Mouse (Mus musculus) intestine, embryonic 15.5 days (tissue): ENCODE measurements at regions not wholly inside any gene's neighbourhood (a gene's known extent, or its start where the extent isn't known, plus 50 kb on each side); places are given as distances from the start of the nearest gene placed in this dataset.

Experiments used
- ATAC-seq: fragments of 200-750 bp; cut with Nextera tagmentation; 2 replicates; pipeline ENCODE4 v1.8.0; 2017; ENCODE audit warnings: moderate TSS enrichment, moderate library complexity
- H3K27ac ChIP-seq: fragments of 300-500 bp; sonication (generic); 2 replicates; pipeline ENCODE4 v1.5.1; 2015; ENCODE audit warnings: mild to moderate bottlenecking, inconsistent platforms
- H3K27me3 ChIP-seq: fragments of 300-500 bp; sonication (generic); replicated peaks from 2 replicates; pipeline ENCODE4 v1.6.1; 2015; ENCODE audit warnings: inconsistent platforms
- H3K36me3 ChIP-seq: fragments of 300-500 bp; sonication (generic); 2 replicates; pipeline ENCODE4 v1.6.1; 2015; ENCODE audit warnings: inconsistent platforms
- H3K4me1 ChIP-seq: fragments of 300-500 bp; sonication (generic); replicated peaks from 2 replicates; pipeline ENCODE4 v1.6.1; 2015; ENCODE audit warnings: inconsistent platforms
- H3K4me2 ChIP-seq: fragments of 300-500 bp; sonication (generic); replicated peaks from 2 replicates; pipeline ENCODE4 v1.6.1; 2015; ENCODE audit warnings: mild to moderate bottlenecking, inconsistent platforms
- H3K4me3 ChIP-seq: fragments of 300-500 bp; sonication (generic); replicated peaks from 2 replicates; pipeline ENCODE4 v1.5.1; 2015; ENCODE audit warnings: inconsistent platforms
- H3K9ac ChIP-seq: fragments of 300-500 bp; sonication (generic); 2 replicates; pipeline ENCODE4 v1.6.1; 2015; ENCODE audit warnings: inconsistent platforms
- H3K9me3 ChIP-seq: fragments of 300-500 bp; sonication (generic); 2 replicates; pipeline ENCODE4 v1.6.1; 2016; ENCODE audit warnings: inconsistent platforms
- WGBS: fragments of 180-500 bp; shearing (Covaris S2); methylation state at CpG from one replicate; pipeline ENCODE4 v1.1.7; 2015; 5-methylcytosine and 5-hydroxymethylcytosine counted together

DNA sequence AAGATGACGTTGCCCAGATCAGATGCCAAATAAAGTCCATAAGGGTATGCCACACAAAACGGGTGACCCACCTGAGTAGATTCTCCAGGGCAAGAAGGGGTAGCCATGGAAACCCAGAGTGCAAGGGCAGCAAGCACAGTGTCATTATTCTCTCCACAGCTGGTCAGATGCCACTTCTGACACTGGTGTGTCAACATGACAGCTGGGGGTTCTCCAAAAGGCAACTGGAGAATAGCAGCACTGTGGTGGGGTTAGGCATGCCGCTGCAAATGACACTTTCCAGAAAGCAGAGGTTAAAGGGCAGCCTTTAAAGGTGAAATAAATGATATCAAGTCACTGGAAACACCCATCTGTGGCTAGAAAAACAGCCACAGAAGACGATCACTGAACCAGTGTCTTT is 70.8 kb upstream of the Thbs2 start:
- H3K27me3 ChIP-seq = no peaks in the 10 kb centered on the region
- ATAC-seq = no peak
- no peak overlapping the region for H3K27ac ChIP-seq
- no peak overlapping the region for H3K9ac ChIP-seq
- H3K4me1 ChIP-seq = no peaks in the 10 kb centered on the region
- H3K9me3 ChIP-seq = no peaks in the 10 kb centered on the region
- WGBS = 40% methylated on average over 4 of the region's 4 CpGs
- no peak overlapping the region for H3K4me2 ChIP-seq
- H3K36me3 ChIP-seq = no peaks in the 10 kb centered on the region
- no peak overlapping the region for H3K4me3 ChIP-seq

GRCm38 (mm10) chr17:14753095-14753494 is 59.1 kb upstream of the Thbs2 start:
- Histone ChIP-seq H3K27ac (0 out of 2 replicates have a peak overlapping the region, but pooled peaks have one; percentile 5), H3K4me2 (no peak overlapping the region), H3K4me1 (peaks cover 4% of the 10 kb centered on the region; the same call in 1 of the 2 replicates), H3K9ac (no peak overlapping the region), H3K36me3 (no peaks in the 10 kb centered on the region), H3K4me3 (no peak overlapping the region), H3K9me3 (no peaks in the 10 kb centered on the region), H3K27me3 (no peaks in the 10 kb centered on the region)
- 52% methylated on average over 5 of the region's 5 CpGs for WGBS
- ATAC-seq = no peak

DNA sequence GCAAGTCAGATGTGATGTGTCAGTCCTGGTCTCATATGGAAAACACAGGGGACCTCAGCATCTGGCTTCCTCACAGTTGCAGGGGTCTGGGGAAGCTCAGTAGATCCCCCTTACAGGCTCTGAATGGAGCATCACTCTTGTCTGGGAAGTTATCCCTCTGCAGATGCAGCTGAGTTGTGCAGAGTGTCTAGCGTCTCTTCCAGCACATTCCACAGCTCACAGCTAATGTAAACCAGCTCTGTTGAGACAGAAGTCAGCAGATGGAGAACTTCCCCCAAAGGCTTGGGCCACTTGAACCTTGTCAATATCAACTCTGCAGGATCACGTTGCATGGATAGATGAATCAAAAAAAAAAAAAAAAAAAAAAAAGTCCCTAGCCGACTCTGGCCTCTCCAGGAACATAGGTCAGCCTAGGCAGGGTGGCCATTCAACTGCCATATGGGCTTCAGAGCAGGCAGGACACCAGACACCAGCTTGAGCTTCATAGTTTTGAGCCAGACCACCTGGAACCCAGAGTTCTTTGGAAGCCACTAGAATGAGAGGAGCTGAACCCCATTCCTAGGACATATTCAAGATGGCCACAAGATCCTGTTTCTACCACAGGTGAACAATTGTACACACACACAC is 56.6 kb upstream of the Thbs2 start:
- Histone ChIP-seq H3K4me2 (no peak overlapping the region), H3K9ac (no peak overlapping the region), H3K27me3 (no peaks in the 10 kb centered on the region), H3K4me1 (peaks cover 4% of the 10 kb centered on the region; the same call in 1 of the 2 replicates), H3K27ac (peak overlapping the region; percentile 42), H3K36me3 (no peaks in the 10 kb centered on the region), H3K4me3 (no peak overlapping the region), H3K9me3 (no peaks in the 10 kb centered on the region)
- peak; percentile 78 for ATAC-seq
- WGBS = 24% methylated on average over 3 of the region's 3 CpGs

DNA sequence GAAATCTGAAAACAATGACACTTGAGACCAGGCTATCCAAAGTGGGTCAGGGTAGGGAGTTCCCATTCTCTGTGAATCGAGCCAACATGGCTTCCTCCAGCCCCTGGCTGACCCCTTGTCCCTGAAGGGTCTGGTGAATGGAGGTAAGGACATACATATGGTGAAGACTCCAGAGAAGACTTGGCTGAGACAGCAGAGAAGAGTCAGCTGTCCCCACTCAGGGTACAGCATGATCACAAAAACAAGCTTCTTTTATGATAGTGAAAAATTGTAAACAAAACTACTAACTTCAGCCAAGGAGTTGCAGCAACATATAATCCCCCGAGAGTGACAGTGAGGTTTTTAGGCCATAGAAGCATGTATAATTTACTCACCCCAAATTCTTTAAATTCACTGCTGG is 55.2 kb upstream of the Thbs2 start:
- no peaks in the 10 kb centered on the region for H3K36me3 ChIP-seq
- peaks cover 4% of the 10 kb centered on the region; the same call in 1 of the 2 replicates for H3K4me1 ChIP-seq
- 47% methylated on average over 2 of the region's 2 CpGs for WGBS
- H3K4me3 ChIP-seq = no peak overlapping the region
- H3K27ac ChIP-seq = peak overlapping the region; percentile 73
- H3K9me3 ChIP-seq = no peaks in the 10 kb centered on the region
- no peak overlapping the region for H3K4me2 ChIP-seq
- no peaks in the 10 kb centered on the region for H3K27me3 ChIP-seq
- no peak overlapping the region for H3K9ac ChIP-seq
- peak; percentile 65 for ATAC-seq

DNA sequence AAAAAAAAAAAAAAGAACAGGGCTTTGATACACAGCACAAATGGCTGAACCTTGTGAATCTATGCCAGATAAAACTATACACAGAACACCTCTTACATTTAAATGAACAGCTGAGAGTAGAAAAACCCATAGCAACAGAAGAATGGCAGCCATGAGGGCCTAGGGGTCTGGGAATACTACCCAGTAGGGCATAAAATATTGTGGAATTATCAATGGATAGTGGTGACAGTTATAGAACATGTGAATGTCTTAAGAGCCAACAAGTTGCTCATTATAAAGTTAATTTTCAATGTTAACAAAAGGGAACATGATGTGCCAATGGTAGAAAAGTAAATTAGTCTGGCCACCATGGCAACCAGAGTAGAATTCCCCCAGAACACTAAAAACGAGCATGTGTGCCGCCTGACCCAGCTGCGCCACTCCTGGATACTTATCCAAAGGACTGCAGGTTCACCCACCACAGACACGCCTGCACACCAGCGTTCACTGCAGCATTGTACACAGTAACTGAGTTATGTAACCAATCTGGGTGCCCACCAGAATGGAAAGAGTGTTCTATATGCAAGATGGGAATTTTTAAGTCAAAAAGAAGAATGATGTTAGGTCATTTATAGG is 53.3 kb upstream of the Thbs2 start:
- no peaks in the 10 kb centered on the region for H3K9me3 ChIP-seq
- no peak overlapping the region for H3K4me2 ChIP-seq
- H3K9ac ChIP-seq = no peak overlapping the region
- H3K4me3 ChIP-seq = no peak overlapping the region
- H3K36me3 ChIP-seq = no peaks in the 10 kb centered on the region
- no peak for ATAC-seq
- no peak overlapping the region for H3K27ac ChIP-seq
- WGBS = 81% methylated on average over 5 of the region's 5 CpGs
- H3K27me3 ChIP-seq = no peaks in the 10 kb centered on the region
- H3K4me1 ChIP-seq = 0 out of 2 replicates have a peak, but pooled peaks cover 2% of the 10 kb centered on the region

- Histone ChIP-seq H3K27me3 (no peaks in the 10 kb centered on the region), H3K4me1 (0 out of 2 replicates have a peak, but pooled peaks cover 2% of the 10 kb centered on the region), H3K27ac (no peak overlapping the region), H3K36me3 (no peaks in the 10 kb centered on the region), H3K9me3 (no peaks in the 10 kb centered on the region), H3K4me3 (no peak overlapping the region), H3K4me2 (no peak overlapping the region), H3K9ac (no peak overlapping the region)
- no peak for ATAC-seq
- WGBS = 90% methylated on average over 3 of the region's 3 CpGs
Observed at GRCm38 (mm10) chr17:14745512-14745911, 51.5 kb upstream of the Thbs2 start.

GRCm38 (mm10) chr17:14744010-14744409 is 50.0 kb upstream of the Thbs2 start:
- Histone ChIP-seq H3K36me3 (no peaks in the 10 kb centered on the region), H3K9ac (no peak overlapping the region), H3K27ac (no peak overlapping the region), H3K4me1 (0 out of 2 replicates have a peak, but pooled peaks cover 2% of the 10 kb centered on the region), H3K4me2 (no peak overlapping the region), H3K9me3 (no peaks in the 10 kb centered on the region), H3K27me3 (no peaks in the 10 kb centered on the region), H3K4me3 (no peak overlapping the region)
- WGBS = 73% methylated on average over 9 of the region's 9 CpGs
- ATAC-seq = no peak
